Mouse (Mus musculus) liver, adult 10 weeks (tissue): ENCODE data around the gene Tpbg. TPM values are rescaled to one million over a fixed set of nuclear protein-coding genes. Genes with fewer than 3 reads are reported as not detected.

Experiments used
- polyA plus RNA-seq: library from polyadenylated mRNA; stranded (reverse); fragments of 350-450 nt; fragmentation: Illumina TruSeq; extraction: RNeasy Lipid Tissue Mini Kit (QIAGEN cat#74804); gene quantifications from one replicate; pipeline ENCODE4 v1.2.3, GENCODE M21; 2014; ENCODE audit warnings: low read depth, low replicate concordance

Gene Tpbg
- not detected for polyA plus RNA-seq

GRCm38 (mm10) chr9:85842351-85843011, at the start of gene Tpbg:
Gene Tpbg (plus strand): TSS chr9:85842380.

Other genes starting within 250 kb of the Tpbg start
- 58.8 TPM for gene Ibtk, start 93.0 kb upstream of the Tpbg start, polyA plus RNA-seq